Mouse (Mus musculus): Measurements from ENCODE around the gene Adam12. TPM values are rescaled to one million over a fixed set of nuclear protein-coding genes. Genes with fewer than 3 reads are reported as not detected.

Adam12 gene
- polyA plus RNA-seq, 1 experiment from 2014 or later: 2.6 TPM

GRCm38 (mm10) chr7:134240579-134240978 lies 8.6 kb upstream of the Adam12 start:
- Histone ChIP-seq H3K4me3 (no peak overlapping the region), H3K4me2 (no peak overlapping the region), H3K36me3 (no peaks in the 10 kb centered on the region), H3K4me1 (replicated peaks) (no peaks in the 10 kb centered on the region), H3K27ac (no peak overlapping the region), H3K9me3 (no peaks in the 10 kb centered on the region), H3K9ac (no peak overlapping the region), H3K27me3 (no peaks in the 10 kb centered on the region)
- WGBS: 89% methylated on average over 1 of the region's 1 CpGs
- no peak for ATAC-seq (ENCODE audit: low FRiP score)

GRCm38 (mm10) chr7:134238863-134239262 lies 6.9 kb upstream of the Adam12 start:
- Histone ChIP-seq H3K4me1 (replicated peaks) (no peaks in the 10 kb centered on the region), H3K27me3 (no peaks in the 10 kb centered on the region), H3K27ac (no peak overlapping the region), H3K4me3 (no peak overlapping the region), H3K4me2 (no peak overlapping the region), H3K9me3 (no peaks in the 10 kb centered on the region), H3K9ac (no peak overlapping the region), H3K36me3 (no peaks in the 10 kb centered on the region)
- 98% methylated on average over 3 of the region's 3 CpGs for WGBS
- no peak for ATAC-seq (ENCODE audit: low FRiP score)

- Histone ChIP-seq H3K4me3 (no peak overlapping the region), H3K9me3 (no peaks in the 10 kb centered on the region), H3K36me3 (no peaks in the 10 kb centered on the region), H3K4me1 (replicated peaks) (no peaks in the 10 kb centered on the region), H3K27me3 (no peaks in the 10 kb centered on the region), H3K9ac (no peak overlapping the region), H3K27ac (no peak overlapping the region), H3K4me2 (no peak overlapping the region)
- no peak for ATAC-seq (ENCODE audit: low FRiP score)
- WGBS: 83% methylated on average over 2 of the region's 2 CpGs
These were observed 5.4 kb upstream of the Adam12 start for GRCm38 (mm10) chr7:134237356-134237755.

GRCm38 (mm10) chr7:134236727-134237126 lies 4.8 kb upstream of the Adam12 start:
- H3K4me3 ChIP-seq: no peak overlapping the region
- no peak overlapping the region for H3K4me2 ChIP-seq
- no peaks in the 10 kb centered on the region for H3K27me3 ChIP-seq
- H3K4me1 ChIP-seq (replicated peaks): no peaks in the 10 kb centered on the region
- no peaks in the 10 kb centered on the region for H3K36me3 ChIP-seq
- H3K9ac ChIP-seq: no peak overlapping the region
- H3K9me3 ChIP-seq: no peaks in the 10 kb centered on the region
- ATAC-seq (ENCODE audit: low FRiP score): no peak
- H3K27ac ChIP-seq: no peak overlapping the region

GRCm38 (mm10) chr7:134235552-134235951 lies 3.6 kb upstream of the Adam12 start:
- no peak overlapping the region for H3K4me2 ChIP-seq
- ATAC-seq (ENCODE audit: low FRiP score): no peak
- no peaks in the 10 kb centered on the region for H3K4me1 ChIP-seq (replicated peaks)
- no peak overlapping the region for H3K4me3 ChIP-seq
- H3K36me3 ChIP-seq: no peaks in the 10 kb centered on the region
- no peaks in the 10 kb centered on the region for H3K27me3 ChIP-seq
- WGBS: 89% methylated on average over 2 of the region's 2 CpGs
- no peak overlapping the region for H3K27ac ChIP-seq
- H3K9me3 ChIP-seq: no peaks in the 10 kb centered on the region
- no peak overlapping the region for H3K9ac ChIP-seq

- WGBS: 87% methylated on average over 3 of the region's 3 CpGs
- no peak for ATAC-seq (ENCODE audit: low FRiP score)
- H3K4me1 ChIP-seq (replicated peaks): peaks cover 11% of the 10 kb centered on the region
- no peak overlapping the region for H3K9ac ChIP-seq
- no peak overlapping the region for H3K4me2 ChIP-seq
- H3K36me3 ChIP-seq: no peaks in the 10 kb centered on the region
- no peaks in the 10 kb centered on the region for H3K9me3 ChIP-seq
- peaks cover 18% of the 10 kb centered on the region for H3K27me3 ChIP-seq
- H3K4me3 ChIP-seq: no peak overlapping the region
- H3K27ac ChIP-seq: no peak overlapping the region
These were observed 1.2 kb downstream of the Adam12 start for GRCm38 (mm10) chr7:134230708-134231107.

GRCm38 (mm10) chr7:134229899-134230298 lies 2.0 kb downstream of the Adam12 start:
- no peak for ATAC-seq (ENCODE audit: low FRiP score)
- 90% methylated on average over 2 of the region's 2 CpGs for WGBS

GRCm38 (mm10) chr7:134227773-134228455 lies 4.0 kb downstream of the Adam12 start:
- Histone ChIP-seq H3K36me3 (no peaks in the 10 kb centered on the region), H3K27ac (no peak overlapping the region), H3K9me3 (no peaks in the 10 kb centered on the region), H3K4me1 (replicated peaks) (peaks cover 27% of the 10 kb centered on the region), H3K9ac (no peak overlapping the region), H3K4me2 (no peak overlapping the region), H3K27me3 (peaks cover 26% of the 10 kb centered on the region), H3K4me3 (no peak overlapping the region)
- 19% methylated on average over 13 of the region's 13 CpGs for WGBS
- no peak for ATAC-seq (ENCODE audit: low FRiP score)

More at GRCm38 (mm10) chr7:134229899-134230298, 2.0 kb downstream of the Adam12 start:
- Histone ChIP-seq H3K27me3 (peaks cover 22% of the 10 kb centered on the region), H3K4me1 (replicated peaks) (peaks cover 18% of the 10 kb centered on the region), H3K4me3 (no peak overlapping the region), H3K4me2 (no peak overlapping the region), H3K9ac (no peak overlapping the region), H3K9me3 (no peaks in the 10 kb centered on the region), H3K36me3 (no peaks in the 10 kb centered on the region), H3K27ac (no peak overlapping the region)

GRCm38 (mm10) chr7:134227101-134227500 lies 4.8 kb downstream of the Adam12 start:
- peaks cover 30% of the 10 kb centered on the region for H3K27me3 ChIP-seq
- no peak overlapping the region for H3K4me2 ChIP-seq
- H3K4me1 ChIP-seq (replicated peaks): peaks cover 27% of the 10 kb centered on the region
- no peak overlapping the region for H3K9ac ChIP-seq
- no peak overlapping the region for H3K27ac ChIP-seq
- WGBS: 80% methylated on average over 4 of the region's 4 CpGs
- no peaks in the 10 kb centered on the region for H3K36me3 ChIP-seq
- ATAC-seq (ENCODE audit: low FRiP score): no peak
- no peaks in the 10 kb centered on the region for H3K9me3 ChIP-seq
- H3K4me3 ChIP-seq: no peak overlapping the region

GRCm38 (mm10) chr7:134226231-134226630 lies 5.7 kb downstream of the Adam12 start:
- no peaks in the 10 kb centered on the region for H3K9me3 ChIP-seq
- H3K4me3 ChIP-seq: no peak overlapping the region
- WGBS: 74% methylated on average over 3 of the region's 3 CpGs
- H3K4me1 ChIP-seq (replicated peaks): peaks cover 27% of the 10 kb centered on the region
- H3K4me2 ChIP-seq: no peak overlapping the region
- H3K9ac ChIP-seq: no peak overlapping the region
- no peak for ATAC-seq (ENCODE audit: low FRiP score)
- H3K27me3 ChIP-seq: peaks cover 30% of the 10 kb centered on the region
- no peaks in the 10 kb centered on the region for H3K36me3 ChIP-seq
- H3K27ac ChIP-seq: no peak overlapping the region

GRCm38 (mm10) chr7:134224741-134225612 lies 7.0 kb downstream of the Adam12 start:
- Histone ChIP-seq H3K36me3 (no peaks in the 10 kb centered on the region), H3K9ac (peak overlapping the region; percentile 80), H3K9me3 (no peaks in the 10 kb centered on the region), H3K4me3 (peak overlapping the region; percentile 62), H3K27me3 (peaks cover 26% of the 10 kb centered on the region), H3K4me2 (peak overlapping the region; percentile 92), H3K27ac (peak overlapping the region; percentile 64), H3K4me1 (replicated peaks) (peaks cover 27% of the 10 kb centered on the region)
- under 1% methylated on average over 79 of the region's 90 CpGs for WGBS
- peak; percentile 72 for ATAC-seq (ENCODE audit: low FRiP score)

GRCm38 (mm10) chr7:134224421-134224740 lies 7.6 kb downstream of the Adam12 start:
- H3K9ac ChIP-seq: peak overlapping the region; percentile 80
- no peaks in the 10 kb centered on the region for H3K36me3 ChIP-seq
- H3K27me3 ChIP-seq: peaks cover 26% of the 10 kb centered on the region
- peak overlapping the region; percentile 64 for H3K27ac ChIP-seq
- peak; percentile 69; the same call in 1 of the 2 replicates for ATAC-seq (ENCODE audit: low FRiP score)
- under 1% methylated on average over 14 of the region's 14 CpGs for WGBS
- H3K4me1 ChIP-seq (replicated peaks): peaks cover 27% of the 10 kb centered on the region
- H3K4me3 ChIP-seq: peak overlapping the region; percentile 62
- H3K4me2 ChIP-seq: peak overlapping the region; percentile 92
- no peaks in the 10 kb centered on the region for H3K9me3 ChIP-seq
